Mouse (Mus musculus): ENCODE results near the gene Rybp.

The Rybp gene

GRCm38 (mm10) chr6:100218541-100219341 lies 68.5 kb downstream of the Rybp start:
- DNase-seq: peak; percentile 72

- DNase-seq: no peak
Measured at GRCm38 (mm10) chr6:100217507-100217906, 69.8 kb downstream of the Rybp start.

- no peak for DNase-seq
Measured at GRCm38 (mm10) chr6:100216945-100217344, 70.3 kb downstream of the Rybp start.

- DNase-seq: no peak
Measured at GRCm38 (mm10) chr6:100215809-100216208, 71.5 kb downstream of the Rybp start.

- DNase-seq: no peak
Measured at GRCm38 (mm10) chr6:100214132-100214913, 73.0 kb downstream of the Rybp start.

GRCm38 (mm10) chr6:100213596-100213995 lies 73.7 kb downstream of the Rybp start:
- no peak for DNase-seq

GRCm38 (mm10) chr6:100212820-100213219 lies 74.5 kb downstream of the Rybp start:
- no peak for DNase-seq

- no peak for DNase-seq
Measured at GRCm38 (mm10) chr6:100211646-100212045, 75.6 kb downstream of the Rybp start.

GRCm38 (mm10) chr6:100210517-100210916 lies 76.8 kb downstream of the Rybp start:
- DNase-seq: no peak

- peak; percentile 59 for DNase-seq
Measured at GRCm38 (mm10) chr6:100206741-100207275, 80.5 kb downstream of the Rybp start.

GRCm38 (mm10) chr6:100206261-100206660 lies 81.0 kb downstream of the Rybp start:
- no peak for DNase-seq

- DNase-seq: peak; percentile 27
Measured at GRCm38 (mm10) chr6:100204436-100204835, 82.8 kb downstream of the Rybp start.

- no peak for DNase-seq
Measured at GRCm38 (mm10) chr6:100203492-100203891, 83.8 kb downstream of the Rybp start.

- no peak for DNase-seq
Measured at GRCm38 (mm10) chr6:100202091-100202490, 85.2 kb downstream of the Rybp start.

GRCm38 (mm10) chr6:100197102-100197501 lies 90.2 kb downstream of the Rybp start:
- no peak for DNase-seq

- no peak for DNase-seq
Measured at GRCm38 (mm10) chr6:100195870-100196409, 91.3 kb downstream of the Rybp start.

- no peak for DNase-seq
Measured at GRCm38 (mm10) chr6:100195091-100195490, 92.2 kb downstream of the Rybp start.

- no peak for DNase-seq
Measured at GRCm38 (mm10) chr6:100193760-100194159, 93.5 kb downstream of the Rybp start.

GRCm38 (mm10) chr6:100192691-100193229 lies 94.5 kb downstream of the Rybp start:
- DNase-seq: no peak

- DNase-seq: no peak
Measured at GRCm38 (mm10) chr6:100190803-100191559, 96.3 kb downstream of the Rybp start.

GRCm38 (mm10) chr6:100190310-100190709 lies 97.0 kb downstream of the Rybp start:
- no peak for DNase-seq

All from right cerebral cortex, postnatal 4 days (tissue).